Mouse (Mus musculus) testis, adult 2 months (tissue): ENCODE results near the gene Cryzl2. TPM values are rescaled to one million over a fixed set of nuclear protein-coding genes. Genes with fewer than 3 reads are reported as not detected.

ENCODE experiments used
- H3K27ac ChIP-seq: fragments of 200-500 bp; 2 replicates; pipeline ENCODE4 v1.5.1; 2012; ENCODE audit warnings: low read depth, low read length; ENCODE audit not compliant: control insufficient read depth, insufficient read depth
- H3K27me3 ChIP-seq: fragments of 200-500 bp; 2 replicates; pipeline ENCODE4 v1.6.1; 2012; ENCODE audit warnings: mild to moderate bottlenecking, low read length, moderate library complexity; ENCODE audit not compliant: control insufficient read depth, insufficient read depth
- H3K36me3 ChIP-seq: fragments of 200-500 bp; 2 replicates; pipeline ENCODE4 v1.6.1; 2012; ENCODE audit warnings: mild to moderate bottlenecking, low read length; ENCODE audit not compliant: control insufficient read depth, insufficient read depth
- H3K4me1 ChIP-seq: fragments of 200-500 bp; 2 replicates; pipeline ENCODE4 v1.6.1; 2012; ENCODE audit warnings: low read length; ENCODE audit not compliant: control insufficient read depth, insufficient read depth
- H3K4me3 ChIP-seq: fragments of 200-500 bp; 2 replicates; pipeline ENCODE4 v1.5.1; 2012; ENCODE audit warnings: low read depth, mild to moderate bottlenecking, low read length, moderate library complexity, mixed read lengths; ENCODE audit not compliant: control insufficient read depth
- CTCF ChIP-seq: fragments of 200-500 bp; IDR thresholded peaks from 2 replicates; pipeline ENCODE4 v1.5.1; 2012; ENCODE audit warnings: low read depth, mild to moderate bottlenecking, inconsistent platforms, low read length, moderate library complexity; ENCODE audit not compliant: control insufficient read depth, insufficient read depth, insufficient replicate concordance
- POLR2A ChIP-seq: fragments of 200-500 bp; IDR thresholded peaks from 2 replicates; pipeline ENCODE4 v1.6.1; 2012; ENCODE audit warnings: low read depth, mild to moderate bottlenecking, inconsistent platforms, low read length, moderate library complexity; ENCODE audit not compliant: control insufficient read depth
- polyA plus RNA-seq: library from polyadenylated mRNA; depleted of rRNA; stranded (reverse); fragments of >200 nt; gene quantifications from 2 replicates; pipeline ENCODE4 v1.2.3, GENCODE M21; 2012

Gene Cryzl2
- polyA plus RNA-seq, 1 experiment = 5.5 TPM

DNA sequence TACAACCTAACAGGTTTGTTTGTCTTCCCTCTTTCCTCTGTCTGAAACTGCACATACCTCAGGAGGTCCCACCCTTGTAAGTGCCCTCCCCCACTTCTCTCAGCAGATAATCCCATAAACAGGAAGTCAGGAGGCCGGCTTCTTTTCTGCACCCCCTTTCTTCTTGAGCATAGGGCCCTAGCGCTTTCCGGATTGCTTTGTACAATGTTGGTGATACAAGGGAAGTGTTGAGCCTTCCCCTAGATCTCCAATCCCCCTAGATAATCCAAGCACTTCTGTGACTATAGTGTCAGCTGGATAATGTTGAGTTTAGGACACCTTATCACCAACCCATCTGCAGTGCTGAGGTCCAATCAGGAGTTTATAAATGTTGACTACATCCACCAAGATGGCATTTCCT, 42.6 kb upstream of the Cryzl2 start:
- Histone ChIP-seq H3K4me3 (no peak overlapping the region), H3K27ac (no peak overlapping the region), H3K36me3 (no peaks in the 10 kb centered on the region), H3K4me1 (peaks cover 3% of the 10 kb centered on the region; the same call in 1 of the 2 replicates), H3K27me3 (no peaks in the 10 kb centered on the region)
- TF ChIP-seq POLR2A (no peak), CTCF (no peak)

GRCm38 (mm10) chr1:157416628-157417027, 41.7 kb upstream of the Cryzl2 start:
- Histone ChIP-seq H3K4me3 (no peak overlapping the region), H3K36me3 (no peaks in the 10 kb centered on the region), H3K27ac (no peak overlapping the region), H3K27me3 (no peaks in the 10 kb centered on the region), H3K4me1 (no peaks in the 10 kb centered on the region)
- TF ChIP-seq CTCF (no peak), POLR2A (no peak)

GRCm38 (mm10) chr1:157417414-157417813, 41.0 kb upstream of the Cryzl2 start:
- H3K4me3 ChIP-seq = no peak overlapping the region
- no peak overlapping the region for H3K27ac ChIP-seq
- no peaks in the 10 kb centered on the region for H3K36me3 ChIP-seq
- no peak for TF ChIP-seq CTCF
- no peak for TF ChIP-seq POLR2A
- H3K27me3 ChIP-seq = no peaks in the 10 kb centered on the region
- no peaks in the 10 kb centered on the region for H3K4me1 ChIP-seq

DNA sequence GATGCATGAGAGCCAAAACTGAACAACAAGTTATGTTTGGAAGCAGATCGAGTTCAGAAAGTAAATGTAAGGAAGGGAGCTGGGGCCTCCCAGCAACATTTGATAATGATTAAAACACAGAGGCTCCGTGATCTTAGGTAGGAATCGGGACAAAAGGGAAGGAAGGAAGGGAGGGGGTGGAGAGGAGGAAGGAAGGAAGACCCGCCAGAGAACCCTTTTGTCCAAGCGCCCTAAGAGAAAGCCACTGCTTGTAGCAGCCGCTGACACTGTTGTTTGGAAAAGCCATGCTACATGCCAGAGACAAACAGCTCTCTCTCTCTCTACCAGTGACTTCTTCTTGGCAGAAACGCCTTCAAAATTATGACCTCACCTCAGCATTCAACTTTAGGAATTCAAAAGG, 40.5 kb upstream of the Cryzl2 start:
- Histone ChIP-seq H3K4me1 (no peaks in the 10 kb centered on the region), H3K27me3 (no peaks in the 10 kb centered on the region), H3K4me3 (no peak overlapping the region), H3K36me3 (no peaks in the 10 kb centered on the region), H3K27ac (no peak overlapping the region)
- no peak for TF ChIP-seq CTCF
- TF ChIP-seq POLR2A = no peak

- Histone ChIP-seq H3K36me3 (no peaks in the 10 kb centered on the region), H3K4me3 (peak overlapping the region; percentile 56), H3K4me1 (peaks cover 3% of the 10 kb centered on the region), H3K27me3 (no peaks in the 10 kb centered on the region), H3K27ac (no peak overlapping the region)
- TF ChIP-seq CTCF (no peak), POLR2A (no peak)
Observed at GRCm38 (mm10) chr1:157425741-157426427, 32.5 kb upstream of the Cryzl2 start.

GRCm38 (mm10) chr1:157426933-157427332, 31.4 kb upstream of the Cryzl2 start:
- no peak overlapping the region for H3K4me3 ChIP-seq
- no peak overlapping the region for H3K27ac ChIP-seq
- TF ChIP-seq CTCF = no peak
- TF ChIP-seq POLR2A = no peak
- peaks cover 3% of the 10 kb centered on the region for H3K4me1 ChIP-seq
- no peaks in the 10 kb centered on the region for H3K36me3 ChIP-seq
- H3K27me3 ChIP-seq = no peaks in the 10 kb centered on the region

GRCm38 (mm10) chr1:157427604-157428003, 30.8 kb upstream of the Cryzl2 start:
- Histone ChIP-seq H3K36me3 (no peaks in the 10 kb centered on the region), H3K4me3 (no peak overlapping the region), H3K27me3 (no peaks in the 10 kb centered on the region), H3K4me1 (peaks cover 3% of the 10 kb centered on the region), H3K27ac (no peak overlapping the region)
- TF ChIP-seq POLR2A (no peak), CTCF (no peak)
